Mouse (Mus musculus) stomach, postnatal 0 days (tissue): ENCODE data around the gene Col5a2.

Experiments
- CTCF ChIP-seq: IDR thresholded peaks from 2 replicates; pipeline ENCODE4 v1.5.1; 2016; ENCODE audit warnings: antibody characterized with exemption, low read depth, mild to moderate bottlenecking, moderate library complexity
- EP300 ChIP-seq: optimal IDR thresholded peaks from 2 replicates; pipeline ENCODE3; 2016; ENCODE audit warnings: antibody characterized with exemption

GRCm38 (mm10) chr1:45359673-45360072 lies 143.4 kb downstream of the Col5a2 start:
- TF ChIP-seq CTCF = no peak
- no peak for TF ChIP-seq EP300
